Mouse (Mus musculus) heart, embryonic 16.5 days (tissue): ENCODE measurements around the gene Clasp2. TPM values are rescaled to one million over a fixed set of nuclear protein-coding genes. Genes with fewer than 3 reads are reported as not detected.

Experiments
- ATAC-seq: fragments of 200-750 bp; cut with Nextera tagmentation; replicated peaks from 2 replicates; pipeline ENCODE4 v1.8.0; 2017; ENCODE audit warnings: moderate number of reproducible peaks; ENCODE audit not compliant: insufficient read depth, low FRiP score; ENCODE audit errors: extremely low read depth
- H3K27ac ChIP-seq: fragments of 300-500 bp; sonication (generic); 2 replicates; pipeline ENCODE4 v1.5.1; 2014; ENCODE audit warnings: mild to moderate bottlenecking, low read length, control low read depth, moderate library complexity
- H3K27me3 ChIP-seq: fragments of 300-500 bp; sonication (generic); 2 replicates; pipeline ENCODE4 v1.6.1; 2014; ENCODE audit warnings: low read length, mixed read lengths; ENCODE audit not compliant: control insufficient read depth, insufficient read depth
- H3K36me3 ChIP-seq: fragments of 300-500 bp; sonication (generic); 2 replicates; pipeline ENCODE4 v1.6.1; 2014; ENCODE audit not compliant: control insufficient read depth, insufficient read depth
- H3K4me1 ChIP-seq: fragments of 300-500 bp; sonication (generic); 2 replicates; pipeline ENCODE4 v1.6.1; 2014; ENCODE audit warnings: low read length, mixed read lengths; ENCODE audit not compliant: control insufficient read depth, insufficient read depth
- H3K4me2 ChIP-seq: fragments of 300-500 bp; sonication (generic); 2 replicates; pipeline ENCODE4 v1.6.1; 2014; ENCODE audit warnings: low read depth, mild to moderate bottlenecking, control low read depth, low read length
- H3K4me3 ChIP-seq: fragments of 300-500 bp; sonication (generic); 2 replicates; pipeline ENCODE4 v1.5.1; 2014; ENCODE audit warnings: mild to moderate bottlenecking, control low read depth, low read length
- H3K9ac ChIP-seq: fragments of 300-500 bp; sonication (generic); 2 replicates; pipeline ENCODE4 v1.6.1; 2014; ENCODE audit warnings: low read length, control low read depth
- H3K9me3 ChIP-seq: fragments of 300-500 bp; sonication (generic); replicated peaks from 2 replicates; pipeline ENCODE4 v1.6.1; 2016; ENCODE audit warnings: low read length; ENCODE audit not compliant: control insufficient read depth
- WGBS: fragments of 180-500 bp; shearing (Covaris S2); extraction: QIAGEN DNeasy Blood & Tissue Kit; methylation state at CpG from one replicate; pipeline ENCODE4 v1.1.7; 2014; 5-methylcytosine and 5-hydroxymethylcytosine counted together
- polyA plus RNA-seq: library from polyadenylated mRNA; unstranded; fragments of >200 nt; fragmentation: Nextera tagmentation; extraction: Ambion mirVana; gene quantifications from 2 replicates; pipeline ENCODE4 v1.2.1, GENCODE M21; 2015

The Clasp2 gene
- polyA plus RNA-seq, 1 experiment from 2014 or later, result 21.0 TPM

GRCm38 (mm10) chr9:113742361-113742794 is 1.1 kb downstream of the Clasp2 start:
- no peak for ATAC-seq
- Histone ChIP-seq H3K4me3 (peak overlapping the region; percentile 96), H3K27me3 (no peaks in the 10 kb centered on the region), H3K4me1 (peaks cover 10% of the 10 kb centered on the region), H3K9me3 (no peaks in the 10 kb centered on the region), H3K4me2 (peak overlapping the region; percentile 100), H3K36me3 (no peaks in the 10 kb centered on the region), H3K9ac (peak overlapping the region; percentile 93), H3K27ac (peak overlapping the region; percentile 46)
- 1% methylated on average over 17 of the region's 17 CpGs for WGBS

- Histone ChIP-seq H3K9ac (no peak overlapping the region), H3K4me3 (no peak overlapping the region), H3K4me2 (no peak overlapping the region), H3K27me3 (no peaks in the 10 kb centered on the region), H3K4me1 (peaks cover 10% of the 10 kb centered on the region), H3K9me3 (no peaks in the 10 kb centered on the region), H3K36me3 (no peaks in the 10 kb centered on the region), H3K27ac (no peak overlapping the region)
- WGBS, result 41% methylated on average over 3 of the region's 3 CpGs
- ATAC-seq, result no peak
Measured at GRCm38 (mm10) chr9:113743291-113743690, 2.0 kb downstream of the Clasp2 start.

GRCm38 (mm10) chr9:113749356-113749755 is 8.1 kb downstream of the Clasp2 start:
- ATAC-seq, result no peak

DNA sequence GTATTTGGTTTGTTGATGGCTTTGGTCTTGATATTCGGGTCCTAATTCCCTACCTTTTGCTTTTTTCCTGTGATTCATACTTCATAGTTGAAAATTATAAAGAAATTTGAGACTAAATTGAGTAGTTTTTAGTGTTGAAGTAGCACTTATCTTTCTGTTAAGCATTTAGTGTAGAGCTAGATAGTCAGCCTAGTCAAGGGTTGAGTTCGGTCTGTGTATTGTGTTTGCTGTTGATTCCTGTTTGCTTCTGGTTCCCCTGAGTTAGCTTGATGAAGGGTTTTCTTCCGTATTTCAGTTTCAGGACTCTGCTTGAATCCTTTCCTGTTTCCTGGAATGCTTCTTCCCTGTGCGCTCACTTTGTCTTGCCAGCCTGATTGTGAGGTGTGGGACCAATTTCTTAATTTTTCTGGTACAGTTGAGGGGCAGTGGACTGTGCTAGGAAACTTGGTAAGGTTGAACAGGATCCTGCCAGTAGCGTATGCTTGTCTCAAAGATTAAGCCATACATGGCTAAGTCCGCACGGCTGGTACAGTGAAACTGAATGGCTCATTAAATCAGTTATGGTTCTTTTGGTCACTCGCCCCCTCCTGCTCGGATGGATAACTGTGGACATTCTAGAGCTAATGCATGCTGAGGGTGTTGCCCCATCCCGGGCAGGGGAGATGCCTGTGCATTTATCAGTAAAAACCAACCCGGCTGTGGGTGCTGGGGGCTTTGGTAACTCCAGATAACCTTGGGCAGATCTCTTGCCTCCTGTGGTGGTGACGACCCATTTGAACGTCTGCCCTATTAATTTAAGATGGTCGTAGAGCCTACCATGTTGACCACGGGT is 14.8 kb downstream of the Clasp2 start:
- H3K36me3 ChIP-seq, result peaks cover 5% of the 10 kb centered on the region; the same call in 1 of the 2 replicates
- no peak for ATAC-seq
- no peak overlapping the region for H3K9ac ChIP-seq
- no peaks in the 10 kb centered on the region; the same call in 1 of the 2 replicates for H3K9me3 ChIP-seq
- no peak overlapping the region for H3K4me3 ChIP-seq
- no peaks in the 10 kb centered on the region for H3K27me3 ChIP-seq
- no peak overlapping the region for H3K27ac ChIP-seq
- WGBS, result 81% methylated on average over 15 of the region's 15 CpGs
- no peak overlapping the region for H3K4me2 ChIP-seq
- H3K4me1 ChIP-seq, result no peaks in the 10 kb centered on the region

More at GRCm38 (mm10) chr9:113749356-113749755, 8.1 kb downstream of the Clasp2 start:
- Histone ChIP-seq H3K4me3 (no peak overlapping the region), H3K36me3 (no peaks in the 10 kb centered on the region), H3K4me2 (no peak overlapping the region), H3K4me1 (0 out of 2 replicates have a peak, but pooled peaks cover 3% of the 10 kb centered on the region), H3K27ac (no peak overlapping the region; the same call in 1 of the 2 replicates), H3K9me3 (no peaks in the 10 kb centered on the region), H3K27me3 (no peaks in the 10 kb centered on the region), H3K9ac (no peak overlapping the region)
- 65% methylated on average over 7 of the region's 7 CpGs for WGBS

DNA sequence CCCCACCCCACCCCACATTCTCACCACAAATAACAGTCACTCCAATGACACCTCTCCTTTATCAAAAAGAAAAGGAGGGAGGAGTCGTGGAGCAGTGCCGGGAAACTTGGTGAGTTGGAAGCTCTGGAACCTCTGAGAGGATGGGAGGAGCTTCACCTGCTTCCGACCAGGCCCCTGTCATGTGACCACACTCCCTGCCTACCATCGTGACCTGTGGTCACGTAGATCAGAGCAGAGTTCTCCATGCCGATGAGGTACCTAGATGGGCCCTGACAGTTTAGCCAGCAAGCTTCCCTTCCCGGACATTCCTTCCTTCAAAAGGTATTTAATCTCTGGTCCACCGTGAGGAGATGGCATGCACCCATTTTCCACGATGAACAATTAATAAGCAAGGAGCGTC is 17.2 kb downstream of the Clasp2 start:
- Histone ChIP-seq H3K9me3 (no peaks in the 10 kb centered on the region; the same call in 1 of the 2 replicates), H3K36me3 (peaks cover 7% of the 10 kb centered on the region; the same call in 1 of the 2 replicates), H3K27me3 (no peaks in the 10 kb centered on the region), H3K27ac (no peak overlapping the region), H3K9ac (no peak overlapping the region), H3K4me2 (no peak overlapping the region), H3K4me1 (no peaks in the 10 kb centered on the region), H3K4me3 (no peak overlapping the region)
- ATAC-seq, result no peak
- 88% methylated on average over 10 of the region's 10 CpGs for WGBS

DNA sequence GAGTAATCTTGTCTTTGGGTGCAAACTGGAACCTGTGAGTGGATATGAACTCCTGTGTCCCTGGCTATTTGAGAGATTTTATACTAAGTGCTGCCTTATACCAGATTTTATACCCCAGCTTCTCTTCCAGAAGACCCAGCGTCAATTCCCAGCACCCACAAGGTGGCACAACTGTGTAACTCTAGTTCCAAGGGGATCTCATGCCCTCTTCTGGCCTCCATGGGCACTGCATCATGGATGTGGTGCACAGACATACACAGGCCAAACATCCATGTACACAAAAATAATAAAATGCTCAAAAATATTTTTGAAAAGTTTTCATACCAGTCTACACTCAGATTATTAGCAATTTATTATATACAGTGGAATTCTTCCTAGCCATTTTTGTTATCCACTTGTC is 18.4 kb downstream of the Clasp2 start:
- Histone ChIP-seq H3K9me3 (no peaks in the 10 kb centered on the region; the same call in 1 of the 2 replicates), H3K4me3 (no peak overlapping the region), H3K4me2 (no peak overlapping the region), H3K36me3 (peaks cover 7% of the 10 kb centered on the region; the same call in 1 of the 2 replicates), H3K4me1 (no peaks in the 10 kb centered on the region), H3K27ac (no peak overlapping the region), H3K9ac (no peak overlapping the region), H3K27me3 (no peaks in the 10 kb centered on the region)
- ATAC-seq, result no peak
- 97% methylated on average over 1 of the region's 1 CpGs for WGBS

DNA sequence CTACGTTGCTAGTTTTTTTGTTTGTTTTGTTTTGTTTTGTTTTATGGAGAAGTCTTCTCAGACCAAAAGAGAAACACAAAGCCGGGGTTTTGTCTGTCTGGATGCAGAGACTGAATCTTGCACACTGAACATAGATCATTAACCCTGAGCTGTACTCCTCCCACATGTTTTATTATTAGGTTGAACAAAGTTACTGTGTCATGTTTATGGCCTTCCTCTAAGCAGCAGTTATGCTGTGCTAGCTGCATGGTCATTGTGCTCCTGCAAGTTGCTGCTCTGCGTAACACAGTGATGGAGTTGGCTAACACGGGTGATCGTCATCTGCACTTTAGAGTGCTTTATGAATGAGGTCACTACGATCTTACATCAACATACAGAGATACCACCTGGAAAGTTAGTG is 21.1 kb downstream of the Clasp2 start:
- Histone ChIP-seq H3K36me3 (peaks cover 7% of the 10 kb centered on the region; the same call in 1 of the 2 replicates), H3K4me1 (no peaks in the 10 kb centered on the region), H3K27ac (no peak overlapping the region), H3K4me2 (no peak overlapping the region), H3K9ac (no peak overlapping the region), H3K27me3 (no peaks in the 10 kb centered on the region), H3K4me3 (no peak overlapping the region), H3K9me3 (no peaks in the 10 kb centered on the region; the same call in 1 of the 2 replicates)
- 91% methylated on average over 6 of the region's 6 CpGs for WGBS
- no peak for ATAC-seq

DNA sequence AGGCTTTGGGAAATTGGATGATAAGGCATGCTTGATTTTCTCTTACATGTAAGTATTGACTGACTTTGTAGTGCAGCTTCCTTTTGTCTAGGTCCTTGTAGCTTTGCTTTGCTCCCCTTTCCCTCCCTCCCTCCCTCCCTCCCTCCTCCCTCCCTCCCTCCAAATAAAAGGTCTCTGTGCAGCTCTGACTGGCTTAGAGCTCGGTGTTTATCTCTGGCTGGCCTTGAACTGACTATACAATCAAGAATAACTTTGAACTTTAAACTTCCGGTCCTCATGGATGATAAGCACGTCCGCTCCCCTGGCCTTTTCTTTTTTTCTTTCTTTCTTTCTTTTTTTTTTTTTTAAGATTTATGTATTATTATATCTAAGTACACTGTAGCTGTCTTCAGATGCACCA is 21.9 kb downstream of the Clasp2 start:
- Histone ChIP-seq H3K4me2 (no peak overlapping the region), H3K4me3 (no peak overlapping the region), H3K27me3 (no peaks in the 10 kb centered on the region), H3K4me1 (no peaks in the 10 kb centered on the region), H3K9me3 (no peaks in the 10 kb centered on the region; the same call in 1 of the 2 replicates), H3K9ac (no peak overlapping the region), H3K27ac (no peak overlapping the region), H3K36me3 (peaks cover 7% of the 10 kb centered on the region; the same call in 1 of the 2 replicates)
- 66% methylated on average over 4 of the region's 4 CpGs for WGBS
- ATAC-seq, result no peak

- 70% methylated on average over 4 of the region's 4 CpGs for WGBS
- no peak overlapping the region for H3K9ac ChIP-seq
- ATAC-seq, result no peak
- no peak overlapping the region for H3K27ac ChIP-seq
- 0 out of 2 replicates have a peak, but pooled peaks cover 4% of the 10 kb centered on the region for H3K36me3 ChIP-seq
- H3K9me3 ChIP-seq, result no peaks in the 10 kb centered on the region
- no peak overlapping the region for H3K4me3 ChIP-seq
- H3K27me3 ChIP-seq, result no peaks in the 10 kb centered on the region
- H3K4me1 ChIP-seq, result no peaks in the 10 kb centered on the region
- H3K4me2 ChIP-seq, result no peak overlapping the region
Measured at GRCm38 (mm10) chr9:113770640-113771039, 29.4 kb downstream of the Clasp2 start.
